ENCODE assay signal across 9 mouse cellular contexts in genomic region chr6:5103769-5104168, GRCm38 (mm10).
A peak's percentile ranks its signal among the peaks of the same experiment; 100 is the strongest.
DNase-seq lines count a peak whose midpoint lies in the region; ATAC-seq and TF ChIP-seq lines count a peak whose summit lies in the region.
"Had no signal": no experiment of that assay in that cellular context is flagged by ENCODE, and none has a peak within 500 bp of the region (broad histone marks: within the 10 kb centered on the region; RNA-seq: fewer than 3 reads in every experiment).

No protein-coding gene starts in this region.

- no peak overlapping the region for H3K4me3 ChIP-seq in heart, embryonic 12.5 days
- no peak overlapping the region for H3K4me3 ChIP-seq in liver, embryonic 14.5 days (ENCODE audit: insufficient read depth in 1 of 2, low read depth in 2 of 2, low read length in 2 of 2)
- no peak overlapping the region for H3K4me3 ChIP-seq in forebrain, postnatal 0 days (ENCODE audit: low read depth, low read length)
- H3K4me3 ChIP-seq: forebrain, embryonic 12.5 days had no signal

- WGBS in heart, embryonic 12.5 days, result 6% methylated on average over 6 of the region's 6 CpGs
- 6% methylated on average over 6 of the region's 6 CpGs for WGBS in liver, embryonic 14.5 days (ENCODE audit: insufficient replicate concordance)
- 64% methylated on average over 6 of the region's 6 CpGs for WGBS in forebrain, postnatal 0 days

- H3K4me2 ChIP-seq in heart, embryonic 12.5 days, result no peak overlapping the region
- no peak overlapping the region for H3K4me2 ChIP-seq in liver, embryonic 14.5 days (ENCODE audit: low read depth)
- no peak overlapping the region for H3K4me2 ChIP-seq in forebrain, postnatal 0 days (ENCODE audit: low read depth)
- H3K4me2 ChIP-seq: forebrain, embryonic 12.5 days had no signal

- H3K4me1 ChIP-seq in heart, embryonic 12.5 days (replicated peaks), result peaks cover 25% of the 10 kb centered on the region
- peaks cover 0 to 11% of the 10 kb centered on the region in 2 experiments; a peak in 2 of 4 replicates for H3K4me1 ChIP-seq in liver, embryonic 14.5 days (replicated peaks; ENCODE audit: control insufficient read depth in 2 of 2, insufficient read depth in 2 of 2, low read length in 1 of 2)
- no peaks in the 10 kb centered on the region for H3K4me1 ChIP-seq in forebrain, postnatal 0 days (ENCODE audit: insufficient read depth)

- H3K27me3 ChIP-seq in heart, embryonic 12.5 days (replicated peaks), result no peaks in the 10 kb centered on the region
- no peaks in the 10 kb centered on the region for H3K27me3 ChIP-seq in liver, embryonic 14.5 days (ENCODE audit: control insufficient read depth, insufficient read depth, low read length)
- no peaks in the 10 kb centered on the region for H3K27me3 ChIP-seq in forebrain, postnatal 0 days (ENCODE audit: insufficient read depth, low read length)
- H3K27me3 ChIP-seq: forebrain, embryonic 12.5 days had no signal

- H3K9me3 ChIP-seq in heart, embryonic 12.5 days (replicated peaks), result no peaks in the 10 kb centered on the region
- H3K9me3 ChIP-seq in liver, embryonic 14.5 days (ENCODE audit: control insufficient read depth, low read length), result no peaks in the 10 kb centered on the region
- no peaks in the 10 kb centered on the region for H3K9me3 ChIP-seq in forebrain, postnatal 0 days (ENCODE audit: low read length)
- H3K9me3 ChIP-seq: forebrain, embryonic 12.5 days had no signal

- H3K27ac ChIP-seq in heart, embryonic 12.5 days (ENCODE audit: poor library complexity, severe bottlenecking), result no peak overlapping the region
- H3K27ac ChIP-seq in liver, embryonic 14.5 days, result no peak overlapping the region
- no peak overlapping the region for H3K27ac ChIP-seq in forebrain, postnatal 0 days (ENCODE audit: low read depth, low read length)
- H3K27ac ChIP-seq: forebrain, embryonic 12.5 days had no signal

- no peak overlapping the region for H3K9ac ChIP-seq in heart, embryonic 12.5 days
- H3K9ac ChIP-seq in liver, embryonic 14.5 days (replicated peaks), result no peak overlapping the region
- no peak overlapping the region for H3K9ac ChIP-seq in forebrain, postnatal 0 days
- H3K9ac ChIP-seq: forebrain, embryonic 12.5 days had no signal

- ATAC-seq in heart, embryonic 12.5 days (ENCODE audit: insufficient number of reproducible peaks, low FRiP score), result peak; percentile 57
- ATAC-seq in liver, embryonic 14.5 days (ENCODE audit: insufficient read depth), result peak; percentile 74; the same call in 1 of the 2 replicates
- ATAC-seq in forebrain, postnatal 0 days, result no peak

- TF ChIP-seq CTCF in liver, embryonic 14.5 days (IDR thresholded peaks at IDR 0.05; ENCODE audit: low read depth), result no peak
- TF ChIP-seq CTCF in forebrain, postnatal 0 days (IDR thresholded peaks at IDR 0.05; ENCODE audit: low read depth), result no peak

- no peak for TF ChIP-seq EP300 in liver, embryonic 14.5 days (IDR thresholded peaks at IDR 0.05; ENCODE audit: low read depth)

- no peaks in the 10 kb centered on the region for H3K36me3 ChIP-seq in heart, embryonic 12.5 days
- H3K36me3 ChIP-seq in liver, embryonic 14.5 days (replicated peaks; ENCODE audit: control insufficient read depth, insufficient read depth, low read depth), result no peaks in the 10 kb centered on the region
- no peaks in the 10 kb centered on the region for H3K36me3 ChIP-seq in forebrain, postnatal 0 days (ENCODE audit: insufficient read depth)
- H3K36me3 ChIP-seq: forebrain, embryonic 12.5 days had no signal

- no peak for DNase-seq in heart, adult 18-20 months
- DNase-seq in thymus, postnatal 25 days, result peak; percentile 1
- DNase-seq in thymus, postnatal 10 days (ENCODE audit: low spot score in 2 of 2), result no peak
- DNase-seq in liver, embryonic 14.5 days (ENCODE audit: low read depth in 3 of 3, low spot score in 3 of 3), result no peak
- DNase-seq in cerebellum, adult 11 months, result no peak
- DNase-seq in urinary bladder, postnatal 10 days (ENCODE audit: low spot score), result no peak
- no peak for DNase-seq in forebrain, postnatal 0 days
